Mouse (Mus musculus) megakaryocyte, embryonic 14.5 days (primary cell): Measurements from ENCODE around the gene Tdpoz4.
"Not testable (repeated sequence)": the region's sequence is repeated elsewhere in the genome, so short reads cannot be mapped to it uniquely, and the experiment has no call there.

ENCODE experiments used
- FLI1 ChIP-seq: IDR thresholded peaks from 2 replicates; pipeline ENCODE4 v1.6.1; 2012; ENCODE audit warnings: low read length, inconsistent platforms, mixed read lengths
- GATA1 ChIP-seq: IDR thresholded peaks from 3 replicates; pipeline ENCODE4 v1.6.1; 2012; ENCODE audit warnings: mixed read lengths, low read length, inconsistent platforms, borderline replicate concordance

DNA sequence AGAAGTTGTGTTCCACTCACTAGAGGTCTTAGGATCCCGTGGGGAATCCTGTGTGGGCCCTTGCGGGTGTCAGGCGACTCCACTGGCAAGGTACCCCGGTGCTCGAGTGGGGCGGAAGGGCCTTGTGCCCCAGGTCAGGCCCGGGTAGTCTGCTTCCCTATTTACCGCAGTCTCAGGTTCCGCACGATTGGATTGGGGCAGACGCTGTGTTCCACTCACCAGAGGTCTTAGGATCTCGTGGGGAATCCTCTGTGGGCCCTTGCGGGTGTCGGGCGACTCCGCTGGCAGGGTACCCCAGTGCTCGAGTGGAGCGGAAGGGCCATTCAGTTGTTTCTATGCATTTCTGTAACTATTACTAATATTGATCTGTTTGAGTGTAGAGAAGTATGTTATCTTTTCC lies 42.2 kb upstream of the Tdpoz4 start:
- not testable (repeated sequence) for TF ChIP-seq GATA1, FLI1
